Mouse (Mus musculus): Measurements from ENCODE around the gene Gm21425.
"Not testable (repeated sequence)": the region's sequence is repeated elsewhere in the genome, so short reads cannot be mapped to it uniquely, and the experiment has no call there.

The Gm21425 gene

GRCm38 (mm10) chrY:13161668-13162067, at the start of gene Gm21425:
TSS of gene Gm21425 (plus strand) at chrY:13161968.
- not testable (repeated sequence) for DNase-seq (ENCODE audit: low spot score)

DNA sequence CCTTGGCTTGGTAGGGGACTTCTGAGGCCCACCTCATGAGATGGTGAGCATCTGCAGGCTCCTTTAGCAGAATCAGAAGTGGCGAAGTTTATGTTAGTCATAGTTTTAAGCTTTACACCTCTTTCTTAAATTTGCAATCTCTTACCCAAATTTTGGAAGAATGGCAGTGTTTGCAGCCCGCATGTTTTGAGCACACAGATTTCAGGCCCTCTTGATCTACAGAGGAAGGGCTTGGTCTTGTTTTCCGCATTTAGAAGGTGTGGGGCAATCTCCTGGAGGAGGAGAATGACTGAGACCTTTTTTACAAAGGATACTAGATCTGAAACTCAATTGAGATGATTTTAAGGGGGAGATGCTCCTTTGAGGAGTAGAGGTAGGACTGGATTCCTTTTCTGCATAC, 28.4 kb upstream of the Gm21425 start, which contains the start of gene Gm21891:
TSS of gene Gm21891 (minus strand) at position 101 of the 400 bp plus-strand sequence.
- DNase-seq (ENCODE audit: low spot score) = not testable (repeated sequence)

All from lung, postnatal 25 days (tissue).